Mouse (Mus musculus) stomach, postnatal 0 days (tissue): ENCODE measurements around the gene Ap5z1.

ENCODE experiments used
- CTCF ChIP-seq: IDR thresholded peaks from 2 replicates; pipeline ENCODE4 v1.5.1; 2016; ENCODE audit warnings: antibody characterized with exemption, low read depth, mild to moderate bottlenecking, moderate library complexity
- EP300 ChIP-seq: optimal IDR thresholded peaks from 2 replicates; pipeline ENCODE3; 2016; ENCODE audit warnings: antibody characterized with exemption

- TF ChIP-seq CTCF (no peak), EP300 (no peak)
These were observed 32.7 kb upstream of the Ap5z1 start for GRCm38 (mm10) chr5:142431029-142431428.
